Mouse (Mus musculus): ENCODE measurements around the gene Mei1. TPM values are rescaled to one million over a fixed set of nuclear protein-coding genes. Genes with fewer than 3 reads are reported as not detected.
"Not testable (repeated sequence)": the region's sequence is repeated elsewhere in the genome, so short reads cannot be mapped to it uniquely, and the experiment has no call there.

Mei1 gene
- polyA plus RNA-seq, 1 experiment from 2014 or later, result 0.07 TPM

GRCm38 (mm10) chr15:82120544-82120943 is 50.7 kb downstream of the Mei1 start:
- no peaks in the 10 kb centered on the region for H3K27me3 ChIP-seq (ENCODE audit: control insufficient read depth, insufficient read depth, low read length)
- no peak overlapping the region for H3K9ac ChIP-seq (replicated peaks; ENCODE audit: low read length)
- no peak overlapping the region for H3K4me3 ChIP-seq (replicated peaks; ENCODE audit: low read depth, low read length)
- no peaks in the 10 kb centered on the region for H3K4me1 ChIP-seq (ENCODE audit: control insufficient read depth, insufficient read depth, low read length)
- H3K4me2 ChIP-seq (ENCODE audit: low read length), result no peak overlapping the region
- H3K9me3 ChIP-seq (ENCODE audit: control insufficient read depth, low read length), result no peaks in the 10 kb centered on the region
- H3K36me3 ChIP-seq (ENCODE audit: control insufficient read depth, insufficient read depth, low read length), result no peaks in the 10 kb centered on the region
- DNase-seq (no peak), ATAC-seq (ENCODE audit: low FRiP score, low TSS enrichment) (no peak)
- 93% methylated on average over 8 of the region's 8 CpGs for WGBS
- H3K27ac ChIP-seq (replicated peaks; ENCODE audit: low read depth, low read length), result no peak overlapping the region

DNA sequence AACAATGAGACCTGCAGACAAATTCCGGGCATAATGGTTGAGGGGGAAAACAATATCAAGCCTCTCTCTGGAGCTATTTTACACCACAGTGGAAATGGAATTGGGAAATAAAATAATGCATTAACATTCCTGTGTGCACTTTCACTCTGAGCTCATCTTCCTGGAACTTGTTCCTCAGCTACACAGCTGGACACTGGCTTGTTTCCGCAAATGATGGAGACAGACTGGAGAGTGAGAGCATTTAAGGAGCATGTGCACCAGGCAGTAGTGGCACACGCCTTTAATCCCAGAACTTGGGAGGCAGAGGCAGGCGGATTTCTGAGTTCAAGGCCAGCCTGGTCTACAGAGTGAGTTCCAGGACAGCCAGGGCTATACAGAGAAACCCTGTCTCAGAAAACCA is 56.9 kb downstream of the Mei1 start:
- not testable (repeated sequence) for H3K27ac ChIP-seq (replicated peaks; ENCODE audit: low read depth, low read length); H3K27me3 ChIP-seq (ENCODE audit: control insufficient read depth, insufficient read depth, low read length); H3K36me3 ChIP-seq (ENCODE audit: control insufficient read depth, insufficient read depth, low read length); H3K9ac ChIP-seq (replicated peaks; ENCODE audit: low read length); H3K4me1 ChIP-seq (ENCODE audit: control insufficient read depth, insufficient read depth, low read length); DNase-seq; H3K9me3 ChIP-seq (ENCODE audit: control insufficient read depth, low read length); ATAC-seq (ENCODE audit: low FRiP score, low TSS enrichment)
- 80% methylated on average over 4 of the region's 4 CpGs for WGBS
- Histone ChIP-seq H3K4me3 (replicated peaks; ENCODE audit: low read depth, low read length) (peak overlapping the region; percentile 75; the same call in 1 of the 2 replicates), H3K4me2 (ENCODE audit: low read length) (peak overlapping the region; percentile 96; the same call in 1 of the 2 replicates)

- peak within 1 kb of the TSS; percentile 75 for H3K4me3 ChIP-seq (replicated peaks; ENCODE audit: low read depth, low read length)
- H3K9me3 ChIP-seq (ENCODE audit: control insufficient read depth, low read length), result no peaks in the 10 kb centered on the region
- WGBS, result under 1% methylated on average over 74 of the region's 74 CpGs
- no peaks in the 10 kb centered on the region for H3K27me3 ChIP-seq (ENCODE audit: control insufficient read depth, insufficient read depth, low read length)
- peaks cover 8% of the 10 kb centered on the region for H3K4me1 ChIP-seq (ENCODE audit: control insufficient read depth, insufficient read depth, low read length)
- H3K4me2 ChIP-seq (ENCODE audit: low read length), result peak within 1 kb of the TSS; percentile 96
- peak; percentile 98 for DNase-seq
- H3K27ac ChIP-seq (replicated peaks; ENCODE audit: low read depth, low read length), result peak within 1 kb of the TSS; percentile 73
- peak; percentile 99 for ATAC-seq (ENCODE audit: low FRiP score, low TSS enrichment)
- H3K9ac ChIP-seq (replicated peaks; ENCODE audit: low read length), result peak within 1 kb of the TSS; percentile 62
- peaks cover 9% of the 10 kb centered on the region for H3K36me3 ChIP-seq (ENCODE audit: control insufficient read depth, insufficient read depth, low read length)
Measured at GRCm38 (mm10) chr15:82127426-82128374, 57.9 kb downstream of the Mei1 start, which contains the start of gene Ccdc134. Ccdc134 (plus strand) TSS chr15:82127922.

GRCm38 (mm10) chr15:82128398-82128797 is 58.6 kb downstream of the Mei1 start:
- Histone ChIP-seq H3K36me3 (ENCODE audit: control insufficient read depth, insufficient read depth, low read length) (peaks cover 10% of the 10 kb centered on the region), H3K4me1 (ENCODE audit: control insufficient read depth, insufficient read depth, low read length) (peaks cover 8% of the 10 kb centered on the region), H3K9ac (replicated peaks; ENCODE audit: low read length) (peak overlapping the region; percentile 62), H3K9me3 (ENCODE audit: control insufficient read depth, low read length) (no peaks in the 10 kb centered on the region), H3K4me2 (ENCODE audit: low read length) (peak overlapping the region; percentile 96), H3K27me3 (ENCODE audit: control insufficient read depth, insufficient read depth, low read length) (no peaks in the 10 kb centered on the region), H3K4me3 (replicated peaks; ENCODE audit: low read depth, low read length) (peak overlapping the region; percentile 75), H3K27ac (replicated peaks; ENCODE audit: low read depth, low read length) (no peak overlapping the region)
- DNase-seq, result no peak
- no peak for ATAC-seq (ENCODE audit: low FRiP score, low TSS enrichment)
- 3% methylated on average over 5 of the region's 5 CpGs for WGBS

- Histone ChIP-seq H3K4me2 (ENCODE audit: low read length) (no peak overlapping the region), H3K36me3 (ENCODE audit: control insufficient read depth, insufficient read depth, low read length) (peaks cover 12% of the 10 kb centered on the region), H3K27me3 (ENCODE audit: control insufficient read depth, insufficient read depth, low read length) (no peaks in the 10 kb centered on the region), H3K4me3 (replicated peaks; ENCODE audit: low read depth, low read length) (no peak overlapping the region), H3K9ac (replicated peaks; ENCODE audit: low read length) (no peak overlapping the region), H3K9me3 (ENCODE audit: control insufficient read depth, low read length) (no peaks in the 10 kb centered on the region), H3K4me1 (ENCODE audit: control insufficient read depth, insufficient read depth, low read length) (peaks cover 8% of the 10 kb centered on the region), H3K27ac (replicated peaks; ENCODE audit: low read depth, low read length) (no peak overlapping the region)
- WGBS, result 63% methylated on average over 7 of the region's 7 CpGs
- DNase-seq (no peak), ATAC-seq (ENCODE audit: low FRiP score, low TSS enrichment) (no peak)
Measured at GRCm38 (mm10) chr15:82130599-82130998, 60.8 kb downstream of the Mei1 start.

DNA sequence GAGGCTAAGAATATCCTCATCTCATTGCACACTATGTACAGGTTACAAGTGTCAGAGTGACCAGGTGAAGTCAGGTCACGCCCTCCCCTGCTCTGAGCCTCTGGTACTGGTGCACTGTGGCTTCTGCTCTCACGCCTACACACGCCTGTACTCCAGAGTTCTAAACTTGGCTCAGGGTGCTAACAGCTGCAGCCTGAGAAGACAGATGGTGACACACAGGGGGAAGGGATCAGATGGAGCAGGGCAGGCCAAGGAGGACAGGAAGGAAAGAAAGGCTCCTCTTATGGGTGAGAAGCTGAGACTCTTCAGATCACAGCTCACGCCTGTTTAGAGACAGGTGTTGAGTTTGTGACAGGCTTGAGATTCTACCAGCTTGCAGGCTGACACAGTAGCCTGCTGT is 65.6 kb downstream of the Mei1 start:
- Histone ChIP-seq H3K9ac (replicated peaks; ENCODE audit: low read length) (no peak overlapping the region), H3K9me3 (ENCODE audit: control insufficient read depth, low read length) (no peaks in the 10 kb centered on the region), H3K27ac (replicated peaks; ENCODE audit: low read depth, low read length) (no peak overlapping the region), H3K4me3 (replicated peaks; ENCODE audit: low read depth, low read length) (no peak overlapping the region), H3K36me3 (ENCODE audit: control insufficient read depth, insufficient read depth, low read length) (peaks cover 12% of the 10 kb centered on the region), H3K4me1 (ENCODE audit: control insufficient read depth, insufficient read depth, low read length) (no peaks in the 10 kb centered on the region), H3K27me3 (ENCODE audit: control insufficient read depth, insufficient read depth, low read length) (no peaks in the 10 kb centered on the region), H3K4me2 (ENCODE audit: low read length) (no peak overlapping the region)
- DNase-seq, result no peak
- ATAC-seq (ENCODE audit: low FRiP score, low TSS enrichment), result no peak
- 86% methylated on average over 4 of the region's 4 CpGs for WGBS

- Histone ChIP-seq H3K4me1 (ENCODE audit: control insufficient read depth, insufficient read depth, low read length) (no peaks in the 10 kb centered on the region), H3K4me2 (ENCODE audit: low read length) (no peak overlapping the region), H3K4me3 (replicated peaks; ENCODE audit: low read depth, low read length) (no peak overlapping the region), H3K27ac (replicated peaks; ENCODE audit: low read depth, low read length) (no peak overlapping the region), H3K36me3 (ENCODE audit: control insufficient read depth, insufficient read depth, low read length) (peaks cover 13% of the 10 kb centered on the region), H3K27me3 (ENCODE audit: control insufficient read depth, insufficient read depth, low read length) (no peaks in the 10 kb centered on the region), H3K9me3 (ENCODE audit: control insufficient read depth, low read length) (no peaks in the 10 kb centered on the region), H3K9ac (replicated peaks; ENCODE audit: low read length) (no peak overlapping the region)
- DNase-seq, result peak; percentile 84
- WGBS, result 49% methylated on average over 4 of the region's 4 CpGs
- no peak for ATAC-seq (ENCODE audit: low FRiP score, low TSS enrichment)
Measured at GRCm38 (mm10) chr15:82138565-82138964, 68.8 kb downstream of the Mei1 start.

DNA sequence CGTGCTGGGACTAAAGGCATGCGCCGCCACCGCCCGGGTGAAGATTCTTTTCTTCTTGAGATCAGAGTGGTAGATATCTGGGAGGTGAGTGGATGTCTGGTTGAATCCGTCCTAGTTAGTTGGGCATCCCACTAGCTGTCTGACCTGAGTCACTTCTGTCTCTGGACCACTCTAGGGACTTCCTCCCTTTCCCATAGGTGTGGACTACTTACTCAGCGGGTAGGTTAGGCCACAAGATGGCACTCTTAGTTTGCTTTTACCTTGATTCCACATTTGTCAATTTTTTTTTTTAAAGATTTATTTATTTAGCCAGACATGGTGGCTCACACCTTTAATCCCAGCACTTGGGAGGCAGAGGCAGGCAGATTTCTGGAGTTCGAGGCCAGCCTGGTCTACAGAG is 69.4 kb downstream of the Mei1 start:
- H3K27me3 ChIP-seq (ENCODE audit: control insufficient read depth, insufficient read depth, low read length), result no peaks in the 10 kb centered on the region
- H3K27ac ChIP-seq (replicated peaks; ENCODE audit: low read depth, low read length), result no peak overlapping the region
- WGBS, result 92% methylated on average over 8 of the region's 8 CpGs
- H3K9ac ChIP-seq (replicated peaks; ENCODE audit: low read length), result no peak overlapping the region
- H3K4me2 ChIP-seq (ENCODE audit: low read length), result no peak overlapping the region
- H3K4me1 ChIP-seq (ENCODE audit: control insufficient read depth, insufficient read depth, low read length), result no peaks in the 10 kb centered on the region
- no peaks in the 10 kb centered on the region for H3K9me3 ChIP-seq (ENCODE audit: control insufficient read depth, low read length)
- no peak for ATAC-seq (ENCODE audit: low FRiP score, low TSS enrichment)
- H3K36me3 ChIP-seq (ENCODE audit: control insufficient read depth, insufficient read depth, low read length), result peaks cover 13% of the 10 kb centered on the region
- no peak overlapping the region for H3K4me3 ChIP-seq (replicated peaks; ENCODE audit: low read depth, low read length)
- DNase-seq, result peak; percentile 56

DNA sequence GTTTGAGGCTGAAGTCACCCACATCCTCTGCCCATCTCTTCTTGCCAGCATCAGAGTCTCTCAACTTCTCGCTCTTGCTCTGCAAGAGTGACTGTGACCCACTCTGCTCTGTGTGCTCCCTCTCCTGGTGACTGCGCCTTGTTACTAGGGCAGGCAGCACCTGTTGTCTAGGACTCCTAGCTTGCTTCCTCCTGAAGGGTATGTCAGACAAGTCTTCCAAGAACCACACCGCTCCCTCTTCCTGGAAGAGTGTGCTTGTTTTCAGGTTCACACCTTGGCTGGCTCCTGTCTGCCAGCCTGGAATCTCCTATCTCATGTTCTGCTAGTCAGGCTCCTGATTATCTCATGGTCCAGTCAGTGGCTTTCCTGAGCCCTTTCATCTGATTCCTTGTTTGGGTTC is 70.6 kb downstream of the Mei1 start:
- 92% methylated on average over 3 of the region's 3 CpGs for WGBS
- H3K27ac ChIP-seq (replicated peaks; ENCODE audit: low read depth, low read length), result no peak overlapping the region
- DNase-seq, result no peak

More for the DNA sequence above, 70.6 kb downstream of the Mei1 start:
- peaks cover 12% of the 10 kb centered on the region for H3K36me3 ChIP-seq (ENCODE audit: control insufficient read depth, insufficient read depth, low read length)
- peaks cover under 1% of the 10 kb centered on the region; the same call in 1 of the 2 replicates for H3K4me1 ChIP-seq (ENCODE audit: control insufficient read depth, insufficient read depth, low read length)
- ATAC-seq (ENCODE audit: low FRiP score, low TSS enrichment), result no peak
- H3K9me3 ChIP-seq (ENCODE audit: control insufficient read depth, low read length), result no peaks in the 10 kb centered on the region
- H3K9ac ChIP-seq (replicated peaks; ENCODE audit: low read length), result no peak overlapping the region
- H3K4me3 ChIP-seq (replicated peaks; ENCODE audit: low read depth, low read length), result no peak overlapping the region
- no peak overlapping the region for H3K4me2 ChIP-seq (ENCODE audit: low read length)
- no peaks in the 10 kb centered on the region for H3K27me3 ChIP-seq (ENCODE audit: control insufficient read depth, insufficient read depth, low read length)
